Mouse (Mus musculus): ENCODE results near the gene Hs3st5.
A peak's percentile ranks its signal among the peaks of the same experiment; 100 is the strongest.

Gene Hs3st5

DNA sequence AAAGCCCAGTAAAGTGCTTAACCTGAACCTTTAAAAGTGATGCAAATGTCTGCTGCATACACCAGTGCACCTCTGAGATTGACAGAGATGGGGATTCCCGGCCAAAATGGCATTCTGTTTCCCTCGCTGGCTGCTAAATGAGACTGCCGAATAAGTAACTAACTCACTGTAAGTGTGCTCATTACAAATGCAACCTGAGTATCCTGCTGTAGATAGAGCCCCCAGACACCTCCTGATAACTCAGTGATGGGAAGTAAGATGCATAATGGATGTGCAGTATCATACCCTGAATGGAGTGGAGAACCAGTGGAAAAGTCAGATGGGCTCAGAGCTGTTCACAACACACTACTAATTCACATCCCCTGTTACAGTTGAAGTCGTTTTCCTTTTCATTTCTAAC, 298.7 kb downstream of the Hs3st5 start:
- no peak for DNase-seq

- no peak for DNase-seq
Observed at GRCm38 (mm10) chr10:36805788-36806187, 299.2 kb downstream of the Hs3st5 start.

DNA sequence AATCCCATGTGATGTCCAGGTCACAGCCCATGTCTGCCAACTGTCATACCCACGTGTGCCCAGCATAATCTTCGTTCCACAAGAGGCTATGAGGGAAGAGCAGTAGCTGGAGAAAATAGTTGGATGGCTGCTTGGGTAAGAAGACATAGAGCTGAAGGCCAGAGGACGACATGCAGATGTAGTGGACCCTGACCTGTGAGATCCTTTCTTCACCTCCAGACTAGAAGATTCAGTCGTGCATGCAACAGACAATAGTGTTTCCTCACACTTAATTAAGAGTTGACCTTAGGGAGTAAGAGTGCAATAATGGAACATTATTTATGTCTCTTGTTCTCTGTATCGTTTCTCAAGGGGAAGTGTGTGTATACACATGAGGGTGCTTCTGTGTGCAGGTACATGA, 300.4 kb downstream of the Hs3st5 start:
- no peak for DNase-seq

- DNase-seq = no peak
Observed at GRCm38 (mm10) chr10:36818867-36819266, 312.3 kb downstream of the Hs3st5 start.

- no peak for DNase-seq
Observed at GRCm38 (mm10) chr10:36829079-36829478, 322.5 kb downstream of the Hs3st5 start.

DNA sequence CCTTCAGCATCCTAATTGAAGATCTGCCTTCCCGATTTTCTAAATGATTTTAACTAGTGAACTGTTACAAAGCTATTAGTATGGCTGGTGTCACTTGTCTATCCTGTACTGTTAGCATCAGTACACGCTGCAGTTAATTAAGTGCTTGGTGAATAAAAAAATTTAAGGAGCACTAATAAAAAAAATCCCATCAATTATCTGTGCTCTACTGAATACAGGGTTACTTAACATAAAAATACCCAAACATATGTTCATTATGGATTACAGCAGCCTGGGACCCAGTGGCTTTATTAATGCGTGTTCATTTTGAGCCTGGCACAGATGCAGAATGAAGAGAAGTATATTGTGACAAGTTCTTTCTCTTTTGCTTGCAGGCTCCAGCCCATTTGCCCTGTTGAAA, 325.6 kb downstream of the Hs3st5 start:
- no peak for DNase-seq

- DNase-seq = peak; percentile 61
Observed at GRCm38 (mm10) chr10:36834224-36834623, 327.6 kb downstream of the Hs3st5 start.

DNA sequence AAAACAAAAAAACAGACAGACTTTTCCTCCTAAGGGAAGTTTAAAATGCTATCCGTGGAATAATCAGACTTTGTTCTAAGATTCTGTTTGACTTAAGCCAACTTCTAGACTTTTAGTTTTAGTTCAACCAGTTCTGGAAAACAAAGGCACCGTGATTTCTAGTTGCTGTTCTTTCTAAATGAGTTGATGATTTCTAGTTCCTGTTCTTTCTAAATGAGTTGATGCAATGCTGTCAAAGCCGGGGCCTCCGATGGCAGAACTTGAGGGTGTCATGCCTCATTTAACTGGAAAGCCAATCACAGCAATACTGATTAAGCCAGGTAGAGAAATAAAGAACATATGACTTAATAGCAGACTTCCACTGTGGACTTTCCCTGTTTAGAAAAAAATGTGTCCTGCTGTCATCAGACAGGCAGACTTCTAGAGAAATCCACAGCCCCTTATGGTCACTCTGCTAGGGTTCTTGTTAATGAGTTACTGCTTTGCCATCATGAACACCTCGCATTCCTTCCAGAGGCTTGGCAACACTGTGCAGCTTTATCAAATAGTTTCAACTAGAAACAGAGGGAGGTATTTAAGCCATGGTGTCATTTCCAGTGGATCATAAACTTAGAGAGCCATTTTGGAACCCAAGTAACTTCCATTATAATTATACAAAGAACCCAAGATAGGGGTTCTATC, 329.4 kb downstream of the Hs3st5 start:
- no peak for DNase-seq

GRCm38 (mm10) chr10:36850231-36850630, 343.6 kb downstream of the Hs3st5 start:
- no peak for DNase-seq

DNA sequence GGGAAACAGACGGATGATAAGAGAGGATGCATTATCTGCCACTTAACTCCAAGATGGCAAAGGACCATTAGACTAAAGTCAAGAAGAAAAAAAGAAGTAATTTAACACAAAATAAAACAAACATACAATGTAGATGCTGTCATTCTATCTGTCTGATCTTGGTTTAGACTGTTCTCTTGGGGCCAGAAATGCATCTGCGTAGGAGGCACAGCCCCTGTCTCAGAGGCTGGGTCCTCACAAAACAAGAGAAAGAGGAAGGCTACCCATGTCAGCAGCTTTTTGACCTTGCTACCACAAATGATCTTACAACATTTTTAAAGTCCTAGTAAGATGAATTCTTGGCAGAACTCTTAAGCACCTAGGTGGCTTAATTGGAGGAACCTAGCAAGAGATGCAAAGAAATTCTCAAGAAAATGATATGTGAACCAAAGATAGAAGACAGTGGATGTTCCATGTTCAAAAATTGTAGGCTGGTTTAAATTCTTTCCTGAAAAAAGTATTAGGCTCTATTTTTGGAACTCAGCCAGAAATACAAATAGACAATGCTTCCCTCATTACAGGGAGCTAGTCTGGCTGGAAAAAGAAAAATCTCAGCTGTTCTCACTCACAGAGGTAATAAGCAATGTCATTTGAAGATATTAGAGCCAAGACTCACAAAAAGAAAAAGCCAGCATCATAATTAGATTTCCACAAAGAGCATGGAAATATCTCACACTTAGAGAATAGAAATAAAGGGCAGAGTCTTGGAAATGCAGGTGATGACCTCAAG, 355.7 kb downstream of the Hs3st5 start:
- no peak for DNase-seq
